Mouse (Mus musculus): Measurements from ENCODE around the gene Tm4sf5.
"Not testable (repeated sequence)": the region's sequence is repeated elsewhere in the genome, so short reads cannot be mapped to it uniquely, and the experiment has no call there.

The Tm4sf5 gene

DNA sequence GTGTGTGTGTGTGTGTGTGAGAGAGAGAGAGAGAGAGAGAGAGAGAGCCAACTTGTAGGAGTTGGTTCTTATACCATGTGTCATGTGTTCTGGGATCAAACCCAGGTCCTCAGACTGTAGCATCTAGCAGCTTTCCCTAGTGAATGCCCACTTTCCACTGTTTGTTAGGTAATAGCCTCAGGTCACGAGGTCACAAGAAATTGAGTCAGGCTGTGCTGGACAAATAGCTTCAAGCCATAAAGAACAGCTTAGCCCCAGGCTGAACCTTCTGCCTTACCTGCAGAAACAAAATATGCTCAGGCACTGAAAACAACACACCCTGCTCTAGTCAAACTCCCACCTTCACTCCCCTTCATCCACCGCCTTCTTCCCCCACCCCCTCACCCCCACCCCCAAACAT, 6.2 kb downstream of the Tm4sf5 start:
- DNase-seq, result no peak

DNA sequence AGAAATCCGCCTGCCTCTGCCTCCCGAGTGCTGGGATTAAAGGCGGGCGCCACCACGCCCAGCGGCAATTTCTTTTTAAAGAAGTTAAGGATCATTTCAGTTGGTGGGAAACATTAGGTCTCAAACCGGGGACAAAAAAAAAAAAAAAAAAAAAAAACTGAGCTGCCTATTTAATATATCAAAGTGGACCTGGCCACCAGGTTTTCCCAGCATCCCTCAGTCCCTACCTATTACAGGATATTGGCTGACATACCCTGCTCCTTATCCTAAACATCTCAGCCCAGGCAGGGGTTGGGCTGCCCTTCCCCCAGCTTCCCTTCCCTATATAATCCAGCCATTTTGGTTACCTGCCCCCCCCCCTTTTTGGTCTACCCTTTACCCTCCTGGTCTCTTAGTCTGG, 6.8 kb downstream of the Tm4sf5 start:
- no peak for DNase-seq

DNA sequence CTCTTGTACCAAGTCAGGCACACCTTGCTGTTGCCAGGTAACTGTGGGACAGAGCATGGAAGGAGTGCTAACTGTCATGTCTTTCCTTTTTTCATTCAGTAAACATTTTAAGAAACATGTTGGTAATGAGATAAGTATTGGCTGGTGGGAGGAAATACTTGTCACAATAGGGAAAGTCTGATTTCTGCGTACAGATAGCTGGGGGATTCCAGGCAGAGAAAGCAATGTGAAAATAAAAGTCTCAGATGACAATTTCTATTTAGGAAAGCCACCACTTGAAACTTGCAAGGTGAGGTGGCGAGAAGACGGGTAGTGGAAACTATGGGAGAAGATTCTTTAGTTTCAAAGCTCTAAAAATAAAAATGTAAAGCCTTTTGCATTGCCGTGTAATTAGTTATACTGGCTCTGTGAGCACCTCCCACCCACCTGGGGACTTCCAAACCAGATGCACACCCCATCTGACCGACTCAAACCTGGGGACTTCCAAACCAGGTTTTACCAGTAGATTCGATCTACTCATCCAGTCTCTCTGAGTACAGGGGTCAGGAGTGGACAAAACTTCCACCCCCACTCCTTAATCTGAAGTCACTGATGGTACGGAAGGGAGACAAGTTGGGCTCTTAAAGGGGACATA, 7.8 kb downstream of the Tm4sf5 start:
- no peak for DNase-seq

DNA sequence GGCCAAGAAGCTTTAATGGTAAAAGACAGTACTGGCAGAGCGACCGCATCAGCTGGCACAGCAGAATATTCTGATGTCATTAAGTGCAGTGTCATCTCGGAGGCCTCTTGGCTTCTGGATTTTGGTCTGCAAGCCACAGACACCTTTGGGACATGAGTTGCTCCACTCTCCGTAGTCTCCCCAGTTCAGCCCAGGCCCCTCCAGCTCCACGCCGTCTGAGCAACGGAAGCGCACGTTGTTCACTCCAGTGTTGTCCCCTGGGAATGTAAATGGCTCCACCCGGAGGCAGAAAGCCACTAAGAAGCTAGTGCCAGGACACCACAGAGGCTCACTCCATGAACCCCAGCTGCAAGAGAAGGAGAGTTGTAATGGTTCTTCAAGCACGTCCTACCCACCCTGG, 8.5 kb downstream of the Tm4sf5 start:
- DNase-seq, result no peak

DNA sequence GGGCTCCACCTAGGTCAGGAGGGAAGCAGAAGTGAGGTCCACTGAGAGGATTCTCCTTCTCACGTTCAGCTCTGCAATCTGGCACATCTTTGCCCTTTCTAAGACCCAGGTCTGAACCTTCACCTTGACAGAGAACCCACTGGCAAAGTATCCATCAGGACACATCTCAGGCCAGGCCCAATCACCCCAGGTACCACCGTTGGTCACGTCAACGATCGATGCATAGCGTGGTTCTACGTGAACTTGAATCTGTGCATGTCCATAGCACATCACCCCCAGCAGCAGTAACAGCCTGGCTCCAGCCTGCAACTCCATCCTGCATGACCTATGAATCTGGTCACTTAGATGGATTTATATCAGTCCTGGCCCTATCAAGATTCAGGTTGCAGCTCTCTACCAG, 9.2 kb downstream of the Tm4sf5 start, which contains the start of gene Vmo1:
TSS of gene Vmo1 (minus strand) at position 329 of the 400 bp plus-strand sequence.
- no peak for DNase-seq

DNA sequence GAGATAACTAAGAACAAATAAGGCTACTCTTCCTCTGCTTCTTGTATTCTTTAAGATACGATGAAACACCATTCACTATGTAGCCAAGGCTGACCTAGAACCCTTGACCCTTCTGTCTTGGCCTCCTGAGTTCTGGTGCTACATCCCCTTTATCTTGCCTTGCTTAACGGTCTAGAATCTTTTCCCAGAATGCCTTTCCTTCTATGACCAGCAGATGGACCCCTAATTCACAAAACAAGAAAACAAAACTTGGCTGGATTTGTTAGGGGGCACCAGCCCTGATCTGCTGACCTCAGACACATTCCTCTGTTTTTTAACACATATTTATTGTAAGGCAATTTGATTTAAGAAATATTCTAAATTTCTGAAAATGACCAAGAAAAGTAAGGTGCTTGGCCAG, 11.3 kb downstream of the Tm4sf5 start:
- peak; percentile 73 for DNase-seq

DNA sequence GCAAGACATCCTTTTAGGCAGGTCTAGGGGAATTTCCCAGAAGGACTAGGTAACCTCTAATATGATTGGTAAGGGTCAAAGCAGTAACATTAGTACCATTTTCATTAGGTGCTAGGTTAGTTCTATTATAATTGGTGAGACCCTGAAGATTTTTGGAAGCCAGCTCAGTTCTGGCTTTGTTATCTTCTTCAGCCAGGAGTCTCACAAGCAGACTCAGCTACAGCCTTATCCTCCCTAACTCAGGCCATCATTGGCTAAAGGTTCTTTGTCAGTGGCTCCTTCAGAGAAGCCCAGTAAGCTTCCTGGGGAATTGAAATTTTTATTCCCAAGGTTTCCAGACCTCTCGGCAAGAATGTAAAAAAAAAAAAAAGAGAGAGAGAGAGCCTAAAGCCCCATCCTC, 13.4 kb downstream of the Tm4sf5 start:
- no peak for DNase-seq

DNA sequence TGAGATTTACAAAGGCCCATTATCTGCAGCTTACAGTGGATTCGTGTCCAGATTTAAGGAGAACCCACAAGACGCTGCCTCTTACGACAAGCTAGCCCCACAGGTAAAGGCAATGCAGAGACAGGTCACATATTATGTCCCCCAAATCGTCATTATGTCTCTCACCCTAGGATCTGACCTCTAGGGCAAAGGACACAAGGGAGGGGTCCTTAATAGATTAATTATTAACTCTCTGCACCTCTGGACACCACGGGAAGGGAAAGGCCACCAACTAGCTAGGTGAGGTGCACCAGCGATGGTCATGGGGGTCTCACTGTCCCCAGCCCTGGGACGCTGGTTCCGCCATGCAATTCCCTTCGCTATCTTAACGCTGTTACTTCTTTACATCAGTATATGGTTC, 13.9 kb downstream of the Tm4sf5 start, which contains the start of gene Gltpd2:
TSS of gene Gltpd2 (plus strand) at position 274 of the 400 bp plus-strand sequence.
- no peak for DNase-seq

DNA sequence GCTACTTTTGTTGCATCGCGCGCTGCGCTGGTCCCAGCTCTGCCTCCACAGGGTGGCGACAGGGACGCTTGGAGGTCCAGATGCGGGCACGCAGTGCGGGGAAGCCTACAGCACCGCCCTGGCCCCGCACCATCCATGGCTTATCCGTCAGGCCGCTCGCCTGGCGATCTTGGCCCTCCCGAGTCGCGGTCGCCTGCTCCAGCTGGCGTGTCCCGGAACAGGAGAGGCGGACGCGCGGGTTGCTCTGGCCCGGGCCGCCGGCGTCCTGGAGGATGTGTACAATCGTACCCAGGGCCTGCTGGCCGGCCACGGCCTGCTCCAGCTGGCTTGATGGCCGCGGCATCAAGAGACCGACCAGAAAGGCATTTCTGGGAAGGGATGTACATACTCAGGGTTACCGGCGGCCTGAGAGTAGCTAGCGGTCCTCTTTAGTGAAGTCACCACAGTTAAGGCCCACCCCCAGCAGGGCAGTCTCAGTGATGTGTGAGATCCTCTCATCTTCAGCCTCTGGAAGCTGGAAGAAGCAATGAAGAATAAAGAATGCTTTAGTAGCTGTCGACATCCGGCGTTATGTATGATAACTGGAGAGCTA, 15.2 kb downstream of the Tm4sf5 start:
- DNase-seq, result peak; percentile 35

DNA sequence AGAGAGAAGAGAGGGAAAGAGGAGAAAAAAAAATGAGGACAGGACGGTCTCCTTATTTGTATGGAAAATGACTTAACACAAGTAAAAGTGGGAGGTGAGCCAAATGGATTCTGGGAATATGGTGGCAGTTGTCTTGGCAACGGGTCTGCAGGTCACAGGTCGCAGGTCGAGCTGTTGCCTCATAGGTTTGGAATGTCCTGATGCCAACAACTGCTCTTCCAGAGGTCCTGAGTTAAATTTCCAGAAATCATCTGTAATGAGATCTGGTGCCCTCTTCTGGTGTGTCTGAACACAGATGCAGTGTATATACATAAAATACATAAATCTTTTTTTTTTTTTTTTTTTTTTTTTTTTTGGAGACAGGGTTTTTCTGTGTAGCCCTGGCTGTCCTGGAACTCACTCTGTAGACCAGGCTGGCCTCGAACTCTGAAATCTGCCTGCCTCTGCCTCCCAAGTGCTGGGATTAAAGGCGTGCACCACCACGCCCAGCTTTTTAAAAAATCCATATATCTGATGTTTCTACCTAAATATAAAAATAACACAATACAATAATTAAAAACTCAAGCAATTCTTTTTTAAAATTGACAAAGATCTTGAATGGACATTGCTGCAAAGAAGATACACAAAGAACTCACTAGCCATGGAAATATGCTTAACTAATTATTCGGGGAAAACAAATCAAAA, 18.4 kb downstream of the Tm4sf5 start:
- DNase-seq, result not testable (repeated sequence)

DNA sequence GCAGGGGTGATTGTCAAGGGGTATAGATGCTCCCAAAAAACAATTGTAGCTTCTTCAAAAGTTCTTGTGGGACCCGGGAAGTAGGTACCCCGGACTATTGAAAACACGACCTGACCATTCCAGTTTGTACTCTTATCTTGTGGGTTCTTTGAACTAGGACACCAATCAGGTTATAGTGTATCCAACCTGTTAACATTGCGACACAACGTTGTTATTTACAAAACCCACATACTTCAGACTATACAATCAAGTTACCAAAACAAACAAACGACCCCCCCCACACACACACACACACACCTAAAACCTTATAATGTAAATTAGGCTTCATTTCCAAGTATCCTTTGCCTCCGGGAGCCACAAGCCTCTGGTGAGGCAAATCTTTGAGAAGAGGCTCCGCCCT, 19.7 kb downstream of the Tm4sf5 start:
- no peak for DNase-seq

DNA sequence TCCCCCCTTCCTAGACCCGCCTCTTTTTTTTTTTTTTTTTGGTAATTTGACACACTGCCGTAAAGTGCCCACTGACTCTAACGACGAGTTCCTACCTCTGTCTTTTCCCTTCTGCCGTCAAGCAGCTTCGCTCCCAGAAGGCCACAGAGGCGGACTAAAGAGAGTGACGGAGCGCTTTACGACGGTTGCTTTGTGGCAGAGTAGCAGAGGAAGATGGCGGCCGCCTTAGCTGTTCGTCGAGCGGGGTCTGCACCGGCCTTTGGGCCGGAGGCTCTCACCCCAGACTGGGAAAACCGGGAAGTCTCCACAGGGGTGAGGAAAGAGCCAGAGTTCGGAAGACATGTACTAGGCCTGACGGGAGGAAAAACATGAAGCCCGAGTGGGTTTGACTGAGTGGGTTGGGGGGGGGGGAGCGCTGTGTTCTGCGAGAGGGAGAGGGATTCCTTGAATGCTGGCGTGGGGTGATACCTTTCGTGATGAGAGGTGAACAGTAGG, 20.2 kb downstream of the Tm4sf5 start, which contains the start of gene Psmb6:
TSS of gene Psmb6 (plus strand) at position 184 of the 495 bp plus-strand sequence.
- peak; percentile 98 for DNase-seq

DNA sequence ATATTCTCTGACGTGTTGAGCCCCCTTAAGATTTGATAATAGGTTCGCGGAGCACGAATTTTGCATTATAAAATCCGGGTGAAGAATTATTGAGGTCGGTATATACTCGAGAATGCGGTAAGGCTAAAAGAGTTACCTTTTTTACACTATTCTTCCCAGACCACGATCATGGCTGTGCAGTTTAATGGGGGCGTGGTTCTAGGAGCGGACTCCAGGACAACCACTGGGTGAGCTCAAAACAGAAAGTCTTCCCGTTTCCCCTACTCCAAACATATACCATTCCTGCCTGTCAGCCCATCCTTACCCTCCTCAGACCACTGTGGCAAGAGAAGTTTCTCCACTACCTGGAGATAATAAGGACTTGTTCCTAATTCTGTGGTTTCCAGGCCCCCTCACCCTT, 20.7 kb downstream of the Tm4sf5 start:
- DNase-seq, result no peak

DNA sequence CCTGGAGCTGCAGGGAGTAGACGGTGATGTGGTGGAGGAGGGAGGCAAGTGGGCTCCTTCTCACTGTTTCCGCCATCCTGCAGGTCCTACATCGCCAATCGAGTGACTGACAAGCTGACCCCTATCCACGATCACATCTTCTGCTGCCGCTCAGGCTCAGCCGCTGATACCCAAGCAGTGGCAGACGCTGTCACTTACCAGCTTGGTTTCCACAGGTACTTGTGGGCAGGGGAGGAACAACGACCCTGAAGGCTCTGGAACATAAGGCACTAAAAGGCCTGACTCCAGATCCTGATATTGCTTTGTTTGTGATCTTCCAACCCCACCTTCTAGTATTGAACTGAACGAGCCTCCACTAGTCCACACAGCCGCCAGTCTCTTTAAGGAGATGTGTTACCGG, 21.2 kb downstream of the Tm4sf5 start:
- no peak for DNase-seq

DNA sequence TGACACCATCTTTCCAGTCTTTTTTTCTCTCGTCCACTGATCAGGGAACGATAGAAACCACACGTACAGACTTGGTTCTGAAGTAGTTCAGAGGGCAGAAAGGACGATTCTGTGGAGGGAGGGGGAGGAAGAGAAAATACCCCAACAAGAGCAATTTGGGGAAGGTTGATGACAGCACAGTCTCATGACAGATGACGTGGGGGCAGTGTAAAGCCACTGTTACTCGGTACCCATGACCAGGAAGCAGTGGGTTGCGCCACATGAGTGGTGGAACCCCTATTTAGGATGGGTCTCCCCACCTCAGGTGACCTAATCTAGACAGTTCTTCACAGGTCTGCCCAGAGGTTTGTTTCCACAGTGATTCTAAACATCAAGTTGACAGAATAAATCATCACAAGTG, 23.6 kb downstream of the Tm4sf5 start:
- DNase-seq, result peak; percentile 45

DNA sequence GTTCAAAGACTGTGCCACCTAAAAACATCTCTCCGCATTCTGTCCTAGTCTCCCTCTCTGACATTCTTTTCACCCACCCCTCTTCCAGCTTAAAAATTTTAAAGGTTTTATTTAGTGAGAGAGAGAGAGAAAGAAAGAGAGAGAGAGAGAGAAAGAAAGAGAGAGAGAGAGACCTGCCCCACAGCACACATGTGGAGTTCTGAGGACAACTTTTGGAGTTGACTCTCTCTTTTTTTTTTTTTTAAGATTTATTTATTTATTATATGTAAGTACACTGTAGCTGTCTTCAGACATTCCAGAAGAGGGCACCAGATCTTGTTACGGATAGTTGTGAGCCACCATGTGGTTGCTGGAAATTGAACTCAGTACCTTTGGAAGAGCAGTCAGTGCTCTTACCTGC, 26.0 kb downstream of the Tm4sf5 start:
- DNase-seq, result not testable (repeated sequence)

DNA sequence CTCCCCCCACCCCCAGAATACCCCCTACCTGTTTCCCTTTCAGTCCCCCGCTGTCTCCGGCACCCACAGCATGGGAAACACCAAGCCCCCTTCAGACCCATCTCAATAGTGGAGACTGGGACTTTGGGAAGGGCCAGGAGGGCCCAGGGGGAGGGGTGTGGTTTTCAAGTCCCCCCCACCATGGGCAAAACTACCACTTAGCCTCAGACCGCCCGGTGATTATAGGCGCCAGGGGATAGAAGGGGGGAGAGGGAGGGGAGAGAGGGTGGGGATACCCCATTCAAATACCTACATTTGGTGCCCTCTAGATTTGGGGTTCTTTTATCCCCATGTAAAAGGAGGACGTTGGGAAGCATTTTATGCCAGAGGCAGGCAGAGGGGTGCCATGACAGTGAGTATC, 27.8 kb downstream of the Tm4sf5 start, which contains the start of gene Gm40193:
TSS of gene Gm40193 (minus strand) at position 101 of the 400 bp plus-strand sequence.
- no peak for DNase-seq

DNA sequence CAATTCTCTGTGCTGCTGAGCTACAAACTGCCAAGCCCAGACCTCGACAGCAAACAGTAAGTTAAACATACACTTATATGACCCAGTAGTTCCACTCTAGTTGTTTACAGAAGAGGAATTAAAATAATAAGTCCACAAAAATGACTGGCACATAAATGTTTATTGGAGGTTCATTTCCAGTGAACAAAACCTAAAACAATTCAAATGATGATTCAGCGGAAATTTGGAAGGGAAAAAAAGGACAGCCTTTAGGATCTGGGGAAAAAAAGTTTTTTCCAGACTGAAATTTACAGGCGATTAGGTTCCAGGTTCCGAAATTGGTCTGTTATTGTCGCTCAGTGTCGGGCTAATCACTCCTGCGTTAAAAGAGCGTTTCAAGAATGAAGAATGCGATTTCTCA, 34.4 kb downstream of the Tm4sf5 start:
- no peak for DNase-seq

DNA sequence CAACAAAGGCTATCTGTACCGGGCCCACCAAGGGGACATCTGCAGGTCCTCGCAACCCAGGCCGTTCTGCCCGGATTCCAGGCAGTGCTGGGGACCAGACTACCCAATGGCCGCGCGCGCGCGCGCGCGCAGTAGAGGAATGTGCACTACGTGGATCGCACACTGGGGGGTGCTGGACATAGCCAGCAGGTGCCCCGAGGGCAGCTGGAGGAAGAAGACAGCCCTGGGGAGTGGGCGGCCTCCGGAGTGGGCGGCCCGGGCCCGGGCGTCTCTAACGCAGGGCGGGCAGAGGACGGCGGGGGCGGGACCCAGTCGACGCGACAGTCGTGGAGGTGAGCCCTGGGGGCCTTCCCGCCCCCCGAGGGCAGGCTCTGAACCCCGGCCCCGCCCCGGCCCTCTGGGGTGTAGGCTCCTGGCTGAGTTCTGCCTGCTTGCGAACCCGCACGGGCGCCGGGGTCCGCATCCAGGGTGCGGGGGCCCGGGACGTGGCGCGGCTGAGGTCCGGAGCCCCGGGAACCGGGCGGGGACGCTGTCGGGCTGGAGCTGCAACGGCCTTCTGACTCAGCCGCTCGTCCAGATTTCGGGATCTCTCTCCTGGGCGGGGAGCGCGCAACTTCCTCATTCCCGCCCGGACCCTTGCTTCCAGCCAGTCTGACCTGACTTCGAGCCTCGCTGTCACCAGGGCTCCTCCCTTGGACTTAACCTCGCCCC, 35.0 kb downstream of the Tm4sf5 start, which contains the start of gene Pld2:
TSS of gene Pld2 (plus strand) at position 188 of the 711 bp plus-strand sequence.
- peak; percentile 96 for DNase-seq

DNA sequence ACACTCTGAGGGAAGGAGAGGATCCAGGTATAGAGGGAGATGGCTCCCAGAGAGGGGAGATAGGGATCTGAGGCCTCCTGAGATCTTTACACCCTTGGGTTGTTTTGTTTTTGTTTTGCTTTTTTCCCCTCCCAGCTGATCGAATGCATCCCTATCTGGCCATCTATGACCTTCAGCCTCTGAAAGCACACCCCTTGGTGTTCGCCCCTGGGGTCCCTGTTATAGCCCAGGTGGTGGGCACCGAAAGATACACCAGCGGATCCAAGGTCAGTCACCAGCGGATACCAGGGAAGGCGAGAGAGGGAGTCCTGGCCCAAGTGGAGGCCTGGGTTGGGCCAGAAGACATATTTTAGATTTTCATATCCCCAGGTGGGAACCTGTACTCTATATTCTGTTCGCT, 35.9 kb downstream of the Tm4sf5 start:
- DNase-seq, result no peak

DNA sequence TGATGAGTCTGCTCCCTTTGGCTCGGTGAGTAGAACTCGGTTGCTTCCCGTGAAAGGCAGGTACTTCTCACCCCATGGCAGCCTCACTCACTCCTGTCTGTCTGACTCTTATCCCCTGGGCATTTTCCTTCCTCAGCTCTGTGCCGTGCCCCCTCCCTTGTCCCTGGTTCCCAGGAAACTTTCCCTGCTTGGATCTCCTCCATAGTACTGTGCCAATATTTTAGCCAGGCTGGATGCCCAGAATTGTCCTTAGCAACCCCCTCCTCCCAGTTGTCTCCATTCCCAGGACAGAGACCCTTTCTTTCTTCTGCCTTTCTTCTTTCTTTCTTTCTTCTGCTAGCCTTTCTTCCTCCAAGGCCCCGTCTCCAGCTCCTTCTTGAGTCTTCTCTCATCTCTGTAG, 36.4 kb downstream of the Tm4sf5 start:
- no peak for DNase-seq

DNA sequence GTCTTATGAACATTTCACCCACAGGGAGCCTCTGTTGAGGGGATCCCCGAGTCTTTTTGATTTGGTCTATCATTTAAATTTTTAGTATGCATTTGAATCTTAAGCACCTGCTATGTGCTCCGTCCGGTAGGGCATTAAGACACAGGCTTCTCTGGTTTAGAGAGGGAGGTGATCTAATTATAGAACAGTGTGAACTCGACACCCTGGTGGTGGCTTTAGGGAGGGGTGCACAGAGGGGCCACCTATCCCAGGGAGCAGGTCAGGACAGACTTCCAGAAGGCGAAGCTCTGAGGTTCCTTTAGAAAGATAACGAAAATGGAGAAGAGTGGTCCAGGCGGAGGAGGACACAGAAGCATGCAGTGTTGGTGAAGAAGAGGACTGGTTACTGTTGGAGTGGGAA, 39.5 kb downstream of the Tm4sf5 start:
- DNase-seq, result no peak

DNA sequence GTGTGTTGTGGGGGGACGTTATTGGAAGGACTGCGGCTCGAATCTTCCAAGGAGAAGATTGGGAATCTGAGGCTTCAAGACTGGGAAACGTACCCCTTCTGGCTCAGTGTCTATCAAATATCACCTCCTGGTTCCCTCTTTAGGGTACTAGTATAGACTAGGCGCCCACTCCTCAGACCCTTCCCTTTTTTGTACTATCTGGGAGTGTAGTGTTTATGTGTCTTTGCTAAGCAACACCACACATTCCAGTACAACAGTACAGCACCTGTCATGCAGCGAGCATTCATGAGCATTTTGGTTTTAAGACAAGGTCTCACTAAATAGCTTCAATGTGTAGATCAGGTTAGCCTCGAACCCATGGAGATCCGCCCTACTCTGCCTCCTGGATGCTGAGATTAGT, 46.5 kb downstream of the Tm4sf5 start:
- DNase-seq, result peak; percentile 22
